Mouse (Mus musculus): ENCODE data around the gene Lrfn4. TPM values are rescaled to one million over a fixed set of nuclear protein-coding genes. Genes with fewer than 3 reads are reported as not detected.

Lrfn4 gene
- polyA plus RNA-seq (2012; rRNA removed) = 9.8 and 12.0 TPM in 2 replicates

DNA sequence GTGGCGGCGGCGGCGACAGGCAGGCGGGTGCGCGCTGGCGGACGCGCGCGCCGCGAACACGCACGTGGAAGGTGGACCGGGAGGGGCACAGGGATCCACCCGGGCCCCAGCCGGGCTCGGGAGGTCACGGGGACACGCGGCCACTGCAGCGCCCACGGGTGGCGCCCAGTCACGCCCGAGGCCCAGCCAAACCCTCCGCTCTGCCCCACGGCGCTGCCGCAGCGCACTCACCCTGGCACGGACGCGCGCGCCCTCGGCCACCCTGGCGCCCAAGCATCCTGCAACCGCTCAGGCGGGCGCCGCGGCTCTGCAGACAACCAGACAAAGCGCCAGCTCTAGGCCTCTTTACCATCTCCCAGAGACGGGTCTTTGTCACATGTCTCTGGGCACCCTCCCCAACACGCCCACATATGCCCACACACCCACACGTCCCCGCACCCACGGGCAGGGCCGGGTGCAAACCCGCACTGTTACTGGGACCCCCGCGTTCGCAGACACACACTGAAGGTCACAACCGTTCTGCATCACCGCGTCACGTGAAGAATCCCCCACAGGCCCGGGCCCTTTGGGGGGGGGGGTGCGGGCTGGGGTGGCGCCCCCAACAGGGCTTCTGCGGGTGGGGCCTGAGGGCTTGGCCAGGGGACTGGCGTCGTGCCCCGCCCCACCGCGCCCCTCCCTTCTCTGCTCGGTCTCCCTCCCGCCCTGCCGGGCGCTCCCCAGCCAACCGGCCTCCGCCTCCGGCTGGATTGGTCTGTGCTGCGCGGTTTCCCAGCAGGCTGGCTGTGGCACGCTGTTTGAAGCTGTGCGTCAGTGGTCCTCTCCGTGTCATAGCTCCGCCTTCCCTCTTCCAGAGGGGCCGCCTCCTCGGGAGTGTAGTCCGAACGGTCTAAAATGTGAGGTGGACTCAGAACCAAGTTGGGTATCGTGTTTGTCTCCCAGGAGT lies at the start of gene Lrfn4:
TSS of gene Lrfn4 (minus strand) at position 517 of the 943 bp plus-strand sequence.
- no peaks in the 10 kb centered on the region for H3K36me3 ChIP-seq (ENCODE audit: control insufficient read depth, insufficient read depth, low read length)
- H3K4me3 ChIP-seq (ENCODE audit: low read depth, low read length) = peak within 1 kb of the TSS; percentile 80
- H3K27ac ChIP-seq (ENCODE audit: insufficient read depth, low read depth, low read length) = peak within 1 kb of the TSS; percentile 1; the same call in 1 of the 2 replicates
- TF ChIP-seq POLR2A (IDR thresholded peaks at IDR 0.05; ENCODE audit: low read depth, low read length) (no peak), CTCF (IDR thresholded peaks at IDR 0.05; ENCODE audit: extremely low read depth, insufficient read length, insufficient replicate concordance, low read depth, low read length) (no peak)
- under 1% methylated on average over 84 of the region's 87 CpGs for WGBS
- H3K27me3 ChIP-seq (ENCODE audit: control insufficient read depth, insufficient read depth, low read length) = no peaks in the 10 kb centered on the region
- peaks cover 5% of the 10 kb centered on the region for H3K4me1 ChIP-seq (ENCODE audit: control insufficient read depth, insufficient read depth, insufficient read length, low read length)

DNA sequence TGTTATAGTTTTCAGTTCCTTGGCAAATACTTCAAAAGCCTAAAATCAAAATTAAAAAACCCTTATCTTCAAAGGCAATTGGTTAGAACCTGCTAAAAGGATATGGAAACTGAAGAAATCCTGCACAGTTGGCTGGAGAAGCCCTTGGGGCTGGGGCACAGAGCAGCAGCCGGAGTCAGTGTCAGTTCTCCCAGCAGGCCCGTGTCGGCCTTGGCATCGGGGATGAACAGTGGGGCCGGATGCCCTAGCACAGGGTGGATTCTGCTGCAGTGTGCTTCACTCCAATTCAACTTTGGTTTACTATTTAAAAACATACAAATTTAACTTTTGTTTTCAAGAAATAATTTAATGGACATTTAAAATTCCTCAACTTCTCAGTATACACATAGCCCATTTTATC lies 42.7 kb upstream of the Lrfn4 start:
- no peak overlapping the region for H3K4me3 ChIP-seq (ENCODE audit: low read depth, low read length)
- TF ChIP-seq POLR2A (IDR thresholded peaks at IDR 0.05; ENCODE audit: low read depth, low read length) = no peak
- no peak for TF ChIP-seq CTCF (IDR thresholded peaks at IDR 0.05; ENCODE audit: extremely low read depth, insufficient read length, insufficient replicate concordance, low read depth, low read length)
- H3K27me3 ChIP-seq (ENCODE audit: control insufficient read depth, insufficient read depth, low read length) = peaks cover 3% of the 10 kb centered on the region
- no peaks in the 10 kb centered on the region for H3K4me1 ChIP-seq (ENCODE audit: control insufficient read depth, insufficient read depth, insufficient read length, low read length)
- 92% methylated on average over 5 of the region's 5 CpGs for WGBS
- no peaks in the 10 kb centered on the region for H3K36me3 ChIP-seq (ENCODE audit: control insufficient read depth, insufficient read depth, low read length)
- no peak overlapping the region for H3K27ac ChIP-seq (ENCODE audit: insufficient read depth, low read depth, low read length)

- WGBS = 65% methylated on average over 11 of the region's 11 CpGs
Observed at GRCm38 (mm10) chr19:4646917-4647492, 31.5 kb upstream of the Lrfn4 start.

GRCm38 (mm10) chr19:4644271-4644670 lies 28.8 kb upstream of the Lrfn4 start:
- Histone ChIP-seq H3K4me1 (ENCODE audit: control insufficient read depth, insufficient read depth, insufficient read length, low read length) (no peaks in the 10 kb centered on the region), H3K27me3 (ENCODE audit: control insufficient read depth, insufficient read depth, low read length) (no peaks in the 10 kb centered on the region; the same call in 1 of the 2 replicates), H3K4me3 (ENCODE audit: low read depth, low read length) (no peak overlapping the region), H3K36me3 (ENCODE audit: control insufficient read depth, insufficient read depth, low read length) (no peaks in the 10 kb centered on the region), H3K27ac (ENCODE audit: insufficient read depth, low read depth, low read length) (no peak overlapping the region)
- peak; percentile 28; the same call in 1 of the 2 replicates for TF ChIP-seq CTCF (IDR thresholded peaks at IDR 0.05; ENCODE audit: extremely low read depth, insufficient read length, insufficient replicate concordance, low read depth, low read length)
- TF ChIP-seq POLR2A (IDR thresholded peaks at IDR 0.05; ENCODE audit: low read depth, low read length) = no peak
- 46% methylated on average over 10 of the region's 10 CpGs for WGBS

More at GRCm38 (mm10) chr19:4646917-4647492, 31.5 kb upstream of the Lrfn4 start:
- TF ChIP-seq POLR2A (IDR thresholded peaks at IDR 0.05; ENCODE audit: low read depth, low read length) (no peak), CTCF (IDR thresholded peaks at IDR 0.05; ENCODE audit: extremely low read depth, insufficient read length, insufficient replicate concordance, low read depth, low read length) (no peak)
- no peak overlapping the region for H3K4me3 ChIP-seq (ENCODE audit: low read depth, low read length)
- H3K27ac ChIP-seq (ENCODE audit: insufficient read depth, low read depth, low read length) = no peak overlapping the region
- H3K4me1 ChIP-seq (ENCODE audit: control insufficient read depth, insufficient read depth, insufficient read length, low read length) = no peaks in the 10 kb centered on the region
- H3K27me3 ChIP-seq (ENCODE audit: control insufficient read depth, insufficient read depth, low read length) = no peaks in the 10 kb centered on the region
- no peaks in the 10 kb centered on the region for H3K36me3 ChIP-seq (ENCODE audit: control insufficient read depth, insufficient read depth, low read length)

- Histone ChIP-seq H3K36me3 (ENCODE audit: control insufficient read depth, insufficient read depth, low read length) (no peaks in the 10 kb centered on the region), H3K4me3 (ENCODE audit: low read depth, low read length) (no peak overlapping the region), H3K4me1 (ENCODE audit: control insufficient read depth, insufficient read depth, insufficient read length, low read length) (no peaks in the 10 kb centered on the region), H3K27me3 (ENCODE audit: control insufficient read depth, insufficient read depth, low read length) (no peaks in the 10 kb centered on the region; the same call in 1 of the 2 replicates), H3K27ac (ENCODE audit: insufficient read depth, low read depth, low read length) (no peak overlapping the region)
- TF ChIP-seq CTCF (IDR thresholded peaks at IDR 0.05; ENCODE audit: extremely low read depth, insufficient read length, insufficient replicate concordance, low read depth, low read length) (no peak), POLR2A (IDR thresholded peaks at IDR 0.05; ENCODE audit: low read depth, low read length) (no peak)
- WGBS = 44% methylated on average over 4 of the region's 4 CpGs
Observed at GRCm38 (mm10) chr19:4635986-4636385, 20.5 kb upstream of the Lrfn4 start.

- no peaks in the 10 kb centered on the region for H3K36me3 ChIP-seq (ENCODE audit: control insufficient read depth, insufficient read depth, low read length)
- peaks cover 7% of the 10 kb centered on the region; the same call in 1 of the 2 replicates for H3K4me1 ChIP-seq (ENCODE audit: control insufficient read depth, insufficient read depth, insufficient read length, low read length)
- no peak for TF ChIP-seq POLR2A (IDR thresholded peaks at IDR 0.05; ENCODE audit: low read depth, low read length)
- TF ChIP-seq CTCF (IDR thresholded peaks at IDR 0.05; ENCODE audit: extremely low read depth, insufficient read length, insufficient replicate concordance, low read depth, low read length) = peak; percentile 52; the same call in 1 of the 2 replicates
- no peak overlapping the region for H3K27ac ChIP-seq (ENCODE audit: insufficient read depth, low read depth, low read length)
- H3K4me3 ChIP-seq (ENCODE audit: low read depth, low read length) = no peak overlapping the region
- no peaks in the 10 kb centered on the region for H3K27me3 ChIP-seq (ENCODE audit: control insufficient read depth, insufficient read depth, low read length)
- 0% methylated on average over 1 of the region's 1 CpGs for WGBS
Observed at GRCm38 (mm10) chr19:4628819-4629218, 13.4 kb upstream of the Lrfn4 start.
